Mouse (Mus musculus): ENCODE data around the gene Cxcl14.

Gene Cxcl14

DNA sequence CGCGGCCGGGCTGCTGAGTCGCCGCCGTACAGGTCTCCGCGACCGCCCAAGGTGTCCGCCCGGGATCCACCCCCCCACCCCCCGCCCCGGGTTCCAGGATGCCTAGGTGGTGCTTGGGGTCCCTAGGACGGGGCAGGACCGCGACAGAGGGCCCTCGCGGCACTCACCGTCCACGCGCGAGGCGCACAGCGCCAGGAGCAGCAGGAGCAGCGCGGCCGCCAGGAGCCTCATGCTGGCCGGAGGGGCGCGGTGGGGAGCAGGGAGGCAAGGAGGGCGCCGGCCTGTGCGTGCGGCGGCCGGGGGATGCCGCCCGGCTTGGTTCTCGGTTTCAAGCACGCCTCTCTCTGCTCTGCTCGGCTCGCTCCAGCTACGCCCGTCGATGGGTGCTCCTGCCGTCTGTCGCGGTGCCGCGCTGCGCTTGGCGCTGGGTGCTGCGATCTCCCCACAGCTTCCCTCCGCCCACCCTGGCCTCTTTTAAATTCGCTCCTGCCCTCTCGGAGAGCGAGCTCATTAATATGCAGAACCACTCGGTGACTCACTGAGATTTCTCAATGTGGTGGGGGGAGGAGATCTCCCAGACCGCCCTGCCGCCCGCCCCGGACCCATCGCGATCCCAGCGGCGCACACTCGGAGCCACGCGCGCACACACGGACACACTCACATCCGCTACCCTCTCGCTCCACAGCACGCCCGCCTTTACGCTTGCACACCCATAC lies at the start of gene Cxcl14:
Cxcl14 (minus strand) TSS at position 609 of the 716 bp plus-strand sequence.
- peak; percentile 50 for DNase-seq (ENCODE audit: low spot score)

DNA sequence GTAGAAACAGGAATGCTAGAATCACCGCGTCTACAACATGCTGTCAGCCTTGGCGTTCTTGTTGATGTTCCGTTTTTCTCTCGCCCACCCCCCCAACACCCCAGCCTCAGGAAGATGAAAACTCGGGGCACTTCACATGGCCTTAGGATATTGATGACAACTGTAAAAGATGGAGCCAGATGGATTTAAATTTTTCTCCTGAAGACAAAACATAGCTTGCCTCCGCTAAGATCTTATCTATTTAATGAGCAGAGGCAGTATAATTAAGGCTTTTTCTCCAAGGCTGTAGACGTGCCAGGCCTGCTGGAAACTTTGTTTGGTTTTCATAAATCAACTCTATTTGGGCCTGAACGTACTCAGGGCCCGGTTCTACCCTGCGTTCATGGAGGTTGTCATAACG lies 48.0 kb upstream of the Cxcl14 start:
- no peak for DNase-seq (ENCODE audit: low spot score)

DNA sequence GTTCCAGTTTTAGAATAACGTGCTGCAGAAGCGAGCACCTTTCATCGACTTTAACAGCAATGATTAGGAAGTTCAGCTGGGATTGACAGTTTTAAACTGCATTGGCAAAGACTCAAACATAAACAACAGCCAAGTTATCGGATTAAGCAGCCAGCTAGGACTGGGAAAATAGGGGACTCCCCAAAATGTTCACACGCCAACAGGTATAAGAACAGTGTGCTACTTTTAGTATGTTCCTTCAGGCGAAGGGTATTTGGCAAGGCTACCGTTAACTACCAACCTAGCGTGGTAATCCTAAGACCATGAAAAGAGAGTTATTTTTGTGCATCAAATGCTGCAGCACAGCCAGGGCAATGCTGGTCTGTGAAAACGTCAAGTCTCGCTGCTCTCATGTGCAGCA lies 46.1 kb upstream of the Cxcl14 start:
- DNase-seq (ENCODE audit: low spot score) = no peak

DNA sequence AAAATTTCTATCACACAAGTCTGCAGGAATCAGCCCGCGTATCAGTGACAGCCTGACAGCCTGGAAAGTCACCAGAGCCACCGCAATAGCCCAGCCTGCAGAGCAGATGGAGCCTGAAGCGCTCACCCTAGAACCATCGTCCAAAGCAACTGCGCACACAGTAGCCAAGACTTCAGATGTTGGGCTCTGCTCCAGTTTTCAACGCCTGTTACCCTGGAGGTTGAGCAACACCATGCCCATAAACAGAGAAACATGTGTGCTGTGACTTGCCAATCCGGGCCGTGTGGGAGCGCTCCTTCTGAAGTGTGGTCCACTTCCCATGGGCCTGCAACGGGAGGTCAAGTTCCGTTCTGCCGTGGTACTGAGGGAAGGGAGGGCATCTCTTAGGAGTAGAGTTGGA lies 44.2 kb upstream of the Cxcl14 start:
- no peak for DNase-seq (ENCODE audit: low spot score)

DNA sequence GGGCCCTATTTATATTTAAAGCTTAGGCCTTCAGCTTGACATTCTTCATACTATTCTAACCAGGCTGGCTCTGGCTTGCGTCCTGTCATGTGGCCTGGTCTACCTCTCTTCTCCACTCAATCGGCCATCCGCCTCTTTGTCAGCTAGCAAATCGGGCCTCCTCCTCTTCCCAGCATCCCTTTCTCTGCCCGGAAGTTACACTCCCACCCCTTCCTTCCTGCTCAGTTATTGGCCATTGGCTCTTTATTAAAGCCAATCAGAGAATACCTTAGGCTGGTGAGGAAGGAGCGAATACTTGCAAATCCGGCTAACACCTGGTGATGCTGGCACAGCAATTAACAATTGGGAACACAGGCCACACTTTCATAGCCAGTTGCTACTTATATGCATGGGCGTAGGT lies 43.5 kb upstream of the Cxcl14 start:
- DNase-seq (ENCODE audit: low spot score) = no peak

DNA sequence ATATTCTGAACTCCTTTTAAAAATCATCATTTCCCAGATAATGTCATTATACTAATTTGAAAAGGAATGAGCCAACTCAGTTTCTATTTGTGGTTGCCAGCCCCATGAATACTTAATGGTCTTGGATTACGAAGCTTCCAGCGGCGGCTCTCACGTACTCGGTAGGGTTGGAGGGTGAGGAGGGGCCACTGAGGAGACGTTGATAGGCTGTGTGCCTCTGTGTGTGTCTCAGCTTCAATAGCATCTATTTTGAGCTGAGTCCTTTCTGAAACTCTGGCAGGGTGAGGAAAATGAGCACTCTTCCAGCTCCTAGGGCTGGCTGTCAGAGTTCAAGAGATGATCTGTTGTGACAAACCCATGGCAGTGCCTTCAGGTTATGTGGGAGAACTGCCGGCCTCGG lies 40.6 kb upstream of the Cxcl14 start:
- DNase-seq (ENCODE audit: low spot score) = no peak

DNA sequence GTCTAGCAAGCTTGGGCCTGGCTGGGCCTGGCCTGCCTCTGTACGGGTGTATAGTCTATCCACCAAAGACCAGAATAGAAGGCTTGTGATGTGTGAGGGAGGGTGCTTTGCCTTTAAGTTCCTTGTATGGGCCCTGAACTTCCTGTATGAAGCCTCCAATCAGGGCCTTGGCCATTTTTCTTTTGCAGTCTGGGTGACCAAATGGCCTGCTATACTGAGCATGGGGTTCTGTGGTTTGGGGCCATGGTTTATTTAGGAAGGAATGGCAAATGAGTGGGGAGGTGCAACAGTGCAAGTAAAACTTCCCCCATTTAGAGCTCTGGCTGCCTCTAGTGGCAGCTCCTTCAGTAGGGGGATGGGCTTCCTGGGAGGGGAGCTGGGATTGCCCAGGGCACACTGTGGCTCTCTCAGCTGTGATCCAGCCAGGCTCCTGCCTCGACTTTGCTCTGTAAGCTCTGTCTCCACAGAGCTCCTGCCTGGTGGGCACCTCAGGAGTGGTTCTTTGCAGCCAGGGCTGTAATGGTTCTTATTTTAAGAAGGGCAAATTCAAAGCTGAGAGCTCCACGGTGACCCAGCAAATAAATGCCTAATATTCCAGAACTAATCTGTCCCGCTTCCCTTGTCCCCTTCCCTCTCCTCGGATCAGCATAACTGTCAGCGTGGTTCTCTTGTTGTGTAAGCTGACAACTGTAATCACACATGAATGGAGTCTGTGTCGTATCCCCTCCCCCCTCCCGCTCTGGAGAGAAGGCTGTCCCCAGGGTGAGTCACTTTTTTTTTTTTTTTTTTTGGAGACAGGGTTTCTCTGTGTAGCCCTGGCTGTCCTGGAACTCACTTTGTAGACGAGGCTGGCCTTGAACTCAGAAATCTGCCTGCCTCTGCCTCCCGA lies 38.7 kb upstream of the Cxcl14 start:
- no peak for DNase-seq (ENCODE audit: low spot score)

DNA sequence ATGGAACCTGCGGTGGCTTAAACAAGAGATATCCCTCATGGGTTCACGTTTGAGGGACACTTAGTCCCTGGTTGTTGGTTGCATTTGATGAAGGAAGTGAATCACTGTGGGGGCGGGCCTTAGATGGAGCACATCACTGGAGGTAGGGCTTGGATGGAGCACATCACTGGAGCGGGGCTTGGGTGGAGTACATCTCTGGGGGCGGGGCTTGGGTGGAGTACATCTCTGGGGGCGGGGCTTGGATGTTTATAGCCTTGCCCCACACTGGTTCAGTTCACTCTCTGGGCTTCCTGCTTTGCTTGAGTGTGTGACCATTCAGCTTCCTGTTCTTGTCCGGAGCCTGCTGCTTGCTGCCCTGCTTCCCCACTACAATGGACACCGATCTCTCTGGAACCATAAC lies 37.9 kb upstream of the Cxcl14 start:
- DNase-seq (ENCODE audit: low spot score) = no peak

DNA sequence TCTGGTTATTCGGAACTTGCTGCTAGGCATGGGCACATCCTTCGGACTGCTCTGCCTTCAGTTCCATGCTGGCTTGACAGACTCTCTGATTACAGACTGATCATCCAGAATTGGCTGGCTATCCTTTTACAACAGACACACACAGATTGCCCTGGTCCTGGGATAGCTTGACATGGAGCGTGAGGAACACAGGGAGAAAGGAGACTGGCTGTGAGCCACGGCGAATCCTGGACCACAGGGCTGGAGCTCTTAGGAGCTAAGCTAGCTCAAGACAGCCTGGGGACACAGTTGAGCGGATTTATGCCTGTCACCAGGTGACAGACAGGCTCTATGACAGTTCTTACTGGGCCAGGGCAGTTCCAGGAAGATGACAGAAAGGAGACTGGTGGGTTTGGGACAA lies 36.0 kb upstream of the Cxcl14 start:
- DNase-seq (ENCODE audit: low spot score) = no peak

DNA sequence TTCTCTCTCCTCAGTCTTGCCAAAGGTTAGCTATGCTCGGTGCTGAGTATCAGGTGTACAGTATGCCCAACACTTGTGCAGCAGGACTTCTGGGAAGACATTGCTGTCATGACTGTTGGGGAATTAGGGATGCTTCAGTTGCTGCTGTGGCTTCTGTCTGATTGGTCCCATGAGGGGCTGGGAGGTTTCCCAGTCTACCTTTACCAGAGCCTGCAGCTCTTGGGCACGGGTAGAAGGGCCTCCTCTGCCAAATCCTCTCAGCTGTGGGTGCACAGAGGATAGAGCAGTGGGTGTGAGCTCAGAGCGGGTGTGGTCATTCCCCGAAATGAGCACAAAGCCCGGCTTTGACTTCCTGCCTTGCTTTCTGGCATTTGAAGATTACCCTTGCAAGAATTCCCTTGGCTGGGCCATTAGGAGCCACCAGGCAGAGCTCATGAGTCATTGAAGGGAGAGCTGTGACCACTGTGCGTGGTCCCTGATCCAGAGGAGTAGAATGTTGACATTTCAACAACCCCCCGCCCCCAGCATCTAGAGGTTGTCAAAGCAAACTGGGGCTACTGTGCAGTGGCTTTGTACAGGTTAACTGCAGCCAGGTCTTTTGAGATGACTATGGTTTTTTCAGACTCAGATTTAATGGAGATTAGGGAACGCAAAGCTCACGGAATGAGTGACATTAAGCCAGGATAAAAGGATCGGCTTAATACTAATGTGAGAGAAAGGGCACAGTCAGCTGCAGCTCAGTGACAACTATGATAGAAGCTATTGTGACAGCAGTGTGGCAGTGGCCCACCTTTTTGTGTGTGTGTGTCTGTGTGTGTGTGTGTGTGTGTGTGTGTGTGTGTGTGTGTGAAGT lies 34.5 kb upstream of the Cxcl14 start:
- no peak for DNase-seq (ENCODE audit: low spot score)

DNA sequence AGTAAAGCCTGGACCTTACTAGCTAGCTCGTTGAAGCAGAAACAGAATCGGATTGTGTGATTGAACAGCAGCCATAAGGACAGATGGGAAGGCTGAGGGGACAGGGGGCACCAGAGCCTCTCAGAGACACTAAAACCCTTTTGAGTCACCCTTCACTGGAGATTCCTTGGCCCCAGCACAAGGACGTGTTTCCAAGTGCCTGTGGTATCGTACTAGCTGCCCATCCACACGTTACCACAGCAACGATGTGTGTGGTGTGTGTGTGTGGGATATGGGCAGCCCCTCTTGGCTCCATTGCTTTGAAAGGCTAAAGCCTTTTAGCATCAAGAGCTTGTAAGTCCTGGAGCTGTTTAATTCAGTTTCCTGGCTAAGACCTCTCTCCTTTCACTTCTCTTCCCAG lies 33.4 kb upstream of the Cxcl14 start:
- no peak for DNase-seq (ENCODE audit: low spot score)

DNA sequence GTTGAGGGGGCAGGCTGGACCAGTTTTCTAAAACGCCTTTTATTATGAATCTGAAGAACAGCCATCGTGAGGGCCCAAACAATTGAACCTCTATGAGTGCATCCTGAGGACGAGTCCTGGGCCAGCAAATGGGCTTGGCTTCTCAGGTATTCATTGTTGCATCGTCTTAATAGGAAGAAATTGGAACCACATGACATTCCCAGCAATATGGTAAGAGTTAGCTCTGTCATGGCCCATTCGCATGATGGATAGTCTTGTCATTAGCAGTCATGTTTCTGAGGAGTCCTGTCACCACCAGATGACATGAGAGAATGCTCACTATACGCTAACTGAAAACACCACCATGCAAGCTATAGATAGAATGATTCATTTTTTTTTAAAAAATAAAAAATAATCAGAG lies 32.8 kb upstream of the Cxcl14 start:
- peak; percentile 14 for DNase-seq (ENCODE audit: low spot score)

DNA sequence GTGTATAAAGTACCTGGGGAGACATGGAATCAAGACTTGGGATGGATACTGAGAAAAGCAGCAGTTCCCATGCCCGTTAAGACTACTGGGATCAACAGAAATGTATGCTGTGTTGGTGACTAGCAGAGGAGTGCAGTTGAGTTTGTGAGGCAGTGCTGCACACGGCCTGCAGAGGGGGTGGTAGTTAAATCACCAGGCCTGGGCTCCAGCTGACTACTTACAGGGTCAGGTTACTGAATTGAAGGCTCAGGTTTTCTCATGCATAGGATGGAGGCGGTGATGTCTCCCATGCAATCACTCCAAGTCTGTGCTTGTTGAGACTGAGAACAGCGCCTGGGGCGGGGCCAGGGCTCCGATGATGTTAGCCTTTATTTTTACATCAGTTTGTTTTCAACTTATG lies 31.4 kb upstream of the Cxcl14 start:
- DNase-seq (ENCODE audit: low spot score) = peak; percentile 84

DNA sequence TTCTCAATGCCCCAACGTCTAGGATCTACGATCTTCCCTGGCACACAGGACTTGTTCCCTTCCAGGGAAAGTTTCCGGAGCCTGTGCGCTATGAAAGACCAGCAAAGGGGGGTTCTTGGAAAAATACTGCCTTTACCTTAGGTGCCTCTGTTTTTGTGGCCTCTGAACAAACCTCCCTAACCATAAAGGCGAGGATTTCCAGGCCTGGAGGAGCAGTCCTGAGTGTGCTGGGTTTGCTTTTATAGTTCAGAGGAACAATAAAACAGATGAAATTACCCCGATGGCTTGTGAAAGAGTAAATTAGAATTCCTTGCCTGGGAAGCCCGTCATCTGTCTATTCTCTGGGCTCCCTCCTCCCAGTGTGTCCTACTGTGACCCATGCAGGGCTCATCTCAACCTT lies 25.3 kb upstream of the Cxcl14 start:
- DNase-seq (ENCODE audit: low spot score) = no peak

DNA sequence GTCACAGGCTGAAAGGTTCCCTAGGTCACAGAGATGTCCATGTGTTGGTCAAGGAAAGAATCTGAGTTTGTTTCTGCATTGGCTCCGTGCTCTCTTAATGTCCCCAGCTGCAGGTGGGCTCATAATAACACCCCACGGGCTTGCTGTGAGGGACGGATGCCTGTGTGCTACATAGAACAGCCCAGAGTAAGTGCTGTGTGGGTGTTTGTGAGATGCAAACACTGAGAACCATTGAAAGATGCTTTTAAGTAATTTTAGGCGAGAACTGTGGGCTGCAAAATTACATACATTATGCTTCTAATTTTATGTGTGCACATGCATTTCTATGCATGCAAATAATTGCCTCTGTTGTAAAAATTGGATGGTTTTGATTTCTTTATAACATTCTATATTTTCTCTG lies 20.6 kb upstream of the Cxcl14 start:
- no peak for DNase-seq (ENCODE audit: low spot score)

DNA sequence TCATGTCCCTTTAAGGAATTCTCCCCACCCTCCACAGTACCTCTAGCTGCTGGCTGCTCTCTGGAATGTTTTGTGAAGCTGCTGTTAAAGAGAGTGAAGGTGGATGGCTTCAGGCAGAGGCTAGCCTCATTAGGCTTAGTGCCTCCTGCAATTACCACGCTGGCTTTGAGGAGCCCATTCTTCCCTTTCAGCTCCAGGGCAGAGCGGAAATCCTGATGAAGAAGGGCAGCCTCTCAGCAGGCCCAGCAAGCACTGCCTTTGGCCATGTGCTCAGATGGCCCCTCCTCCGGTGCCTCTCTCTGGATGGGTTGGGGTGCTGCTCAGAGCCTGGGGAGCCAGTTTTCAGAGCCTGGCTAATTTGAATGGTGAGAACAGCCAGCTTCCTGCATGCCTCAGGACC lies 18.9 kb upstream of the Cxcl14 start:
- peak; percentile 58 for DNase-seq (ENCODE audit: low spot score)

DNA sequence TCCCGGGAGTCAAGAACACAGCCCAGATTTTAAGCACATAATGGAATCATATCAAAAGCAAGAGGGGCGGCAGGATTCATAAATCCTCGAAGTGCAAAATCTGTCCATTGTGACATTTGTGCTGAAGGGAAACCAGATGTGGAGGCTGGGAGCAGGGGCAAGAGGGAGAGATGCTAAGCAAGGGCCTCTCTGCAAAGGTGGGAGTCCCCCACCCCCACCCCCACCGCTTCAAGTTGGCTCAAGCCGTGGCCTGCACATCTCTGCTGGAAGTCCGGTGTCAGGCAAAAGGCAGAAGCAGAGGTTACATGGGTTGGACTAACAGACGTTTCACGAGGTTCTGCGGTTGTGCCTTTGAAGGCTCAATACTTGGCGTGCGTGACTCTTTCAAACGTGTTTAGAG lies 8.7 kb upstream of the Cxcl14 start:
- no peak for DNase-seq (ENCODE audit: low spot score)

DNA sequence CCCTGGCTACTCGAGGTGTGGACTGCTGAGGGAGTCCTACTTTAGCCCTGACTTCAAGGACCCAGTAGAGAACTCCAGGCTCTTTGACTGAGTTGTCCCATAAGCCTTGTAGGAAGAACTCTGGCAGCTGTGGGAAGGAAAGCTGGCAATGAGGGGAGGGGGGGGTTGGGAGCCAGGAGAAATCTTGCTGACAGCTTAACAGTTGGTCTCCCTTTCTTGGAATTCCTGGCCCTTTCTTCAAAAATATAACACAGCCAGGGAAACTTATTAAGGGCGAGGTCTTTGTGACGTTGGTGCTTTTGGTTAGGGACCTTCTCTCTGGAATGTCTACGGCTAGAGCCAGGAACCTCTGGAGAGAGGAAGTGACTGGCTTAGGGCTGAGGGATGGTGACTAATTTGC lies 8.1 kb upstream of the Cxcl14 start:
- DNase-seq (ENCODE audit: low spot score) = no peak

DNA sequence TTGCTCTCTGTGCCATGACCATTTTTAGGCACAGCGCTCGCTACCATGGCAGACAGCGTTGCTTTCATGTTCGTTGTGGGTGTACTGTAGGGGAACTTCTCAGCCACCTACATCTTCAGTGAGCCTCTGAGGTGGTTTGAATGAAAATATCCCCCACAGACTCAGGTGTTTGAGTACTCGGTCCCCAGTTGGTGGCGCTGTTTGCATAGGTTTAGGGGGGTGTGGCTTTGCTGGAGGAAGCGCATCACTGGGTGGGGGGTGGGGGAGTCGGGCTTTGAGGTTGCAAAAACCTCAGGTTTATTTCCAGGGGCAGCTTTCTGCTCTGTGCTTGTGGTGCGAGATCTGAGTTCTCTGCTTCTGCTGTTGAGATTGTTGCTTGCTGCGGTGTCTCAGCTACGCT lies 3.0 kb upstream of the Cxcl14 start:
- no peak for DNase-seq (ENCODE audit: low spot score)

DNA sequence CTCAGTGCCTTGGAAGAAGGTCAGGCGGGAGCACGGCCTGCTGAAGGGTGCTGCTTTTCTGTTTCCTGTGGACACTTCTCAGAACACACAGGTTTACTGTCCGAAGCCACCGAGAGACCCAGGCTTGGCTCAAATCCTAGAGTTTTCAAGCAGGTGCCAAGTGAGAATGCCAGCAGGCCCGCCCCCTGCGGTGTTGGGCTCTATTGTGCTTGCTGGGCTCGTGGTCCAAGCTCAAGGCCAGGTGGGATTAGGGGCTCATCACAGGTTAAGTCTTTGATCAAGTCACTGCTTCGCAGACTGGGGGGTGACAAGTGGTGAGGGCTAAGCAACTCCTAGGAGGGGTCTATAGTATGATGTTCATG lies 289 bp upstream of the Cxcl14 start:
- peak; percentile 10 for DNase-seq (ENCODE audit: low spot score)

DNA sequence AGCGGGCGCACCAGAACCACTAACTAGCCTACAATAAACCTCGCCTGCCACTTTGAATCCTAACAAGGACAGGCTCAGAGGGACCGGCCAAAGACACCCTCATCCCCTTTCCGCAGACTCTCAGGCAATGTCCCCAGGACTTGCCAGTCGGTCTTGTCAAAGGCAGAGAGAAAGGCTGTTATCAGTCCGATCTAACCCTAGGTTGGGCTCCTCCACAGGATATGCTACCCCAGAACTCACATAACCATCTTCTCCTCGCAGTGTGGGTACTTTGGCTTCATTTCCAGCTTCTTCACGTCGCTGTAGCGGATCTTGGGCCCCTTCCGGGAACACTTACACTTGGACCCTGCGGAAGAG lies 787 bp downstream of the Cxcl14 start:
- peak; percentile 36 for DNase-seq (ENCODE audit: low spot score)

DNA sequence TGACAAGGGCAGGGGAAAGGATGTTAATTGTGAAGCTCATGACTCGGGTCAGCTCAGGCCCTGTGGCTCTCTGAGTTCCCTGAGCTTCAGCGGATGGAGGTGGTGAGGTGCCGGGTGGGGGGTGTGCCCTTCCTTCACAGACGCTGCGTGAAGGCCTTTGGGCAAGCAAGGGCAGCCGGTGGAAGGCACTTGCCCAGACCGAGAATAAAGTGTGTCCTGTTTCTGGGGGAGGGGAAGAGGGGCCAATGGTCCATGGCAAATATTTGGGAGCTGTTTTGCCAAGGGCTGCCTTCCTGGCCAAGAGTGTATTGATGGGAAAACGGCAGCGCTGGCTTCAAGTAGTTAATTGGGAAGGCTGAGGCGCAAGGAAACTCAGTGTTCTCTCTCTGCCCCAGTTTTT lies 1.4 kb downstream of the Cxcl14 start:
- peak; percentile 27 for DNase-seq (ENCODE audit: low spot score)

DNA sequence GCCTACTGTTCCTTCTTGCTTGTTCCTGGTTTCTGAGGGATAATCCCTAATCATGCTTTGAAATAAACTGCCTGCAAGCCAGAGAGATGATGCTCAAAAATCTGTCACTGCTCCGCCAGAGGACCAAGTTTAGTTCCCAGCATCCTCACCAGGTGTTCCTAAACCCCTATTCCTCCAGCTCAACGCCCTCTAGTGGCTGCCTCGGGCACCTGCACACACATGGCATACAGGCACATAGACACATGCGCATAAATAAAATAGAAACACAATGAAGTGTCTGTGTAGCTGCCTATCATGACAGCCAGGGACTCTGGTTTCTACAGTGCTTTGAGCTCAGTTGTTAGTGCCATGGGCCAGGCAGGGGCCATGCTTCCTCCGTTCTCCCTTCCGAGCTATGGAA lies 6.4 kb downstream of the Cxcl14 start:
- DNase-seq (ENCODE audit: low spot score) = no peak
